Mouse (Mus musculus) CH12.LX (cell line): Measurements from ENCODE around the gene Tmem147. TPM values are rescaled to one million over a fixed set of nuclear protein-coding genes. Genes with fewer than 3 reads are reported as not detected.

Experiments used
- DNase-seq: peaks from one replicate; pipeline ENCODE4 v3.0.0-alpha.2; 2013; ENCODE audit errors: extremely low read depth
- H3K27ac ChIP-seq: 2 replicates; pipeline ENCODE4 v1.5.1; 2012; ENCODE audit warnings: low read depth, mild to moderate bottlenecking, control low read depth, moderate library complexity; ENCODE audit not compliant: insufficient read depth
- H3K27me3 ChIP-seq: replicated peaks from 2 replicates; pipeline ENCODE3; 2012; ENCODE audit warnings: inconsistent platforms
- H3K36me3 ChIP-seq, 2 experiments: replicated peaks in 1 of 2; 2 replicates each; pipeline versions ENCODE3 to v1.6.1; 2012; ENCODE audit warnings: inconsistent platforms in 1 of 2, low read length in 1 of 2, mild to moderate bottlenecking in 1 of 2, mixed read lengths in 1 of 2, moderate library complexity in 1 of 2; ENCODE audit not compliant: control insufficient read depth in 1 of 2, insufficient read depth in 1 of 2
- H3K4me1 ChIP-seq, 2 experiments: 2 replicates each; pipeline ENCODE4 v1.6.1; 2012; ENCODE audit warnings: inconsistent platforms in 1 of 2, moderate library complexity in 1 of 2; ENCODE audit not compliant: insufficient read depth in 2 of 2, control insufficient read depth in 1 of 2
- H3K4me2 ChIP-seq: 2 replicates; pipeline ENCODE4 v1.6.1; 2012; ENCODE audit warnings: low read depth, mild to moderate bottlenecking, control low read depth; ENCODE audit not compliant: poor library complexity, insufficient read depth, severe bottlenecking
- H3K4me3 ChIP-seq, 3 experiments: fragments of 150-350 bp in 1 of 3; sonication (generic) in 1 of 3; replicated peaks in 1 of 3; 2 replicates each; pipeline versions ENCODE3 to v1.5.1; 2011 to 2012; ENCODE audit warnings: low read depth in 2 of 3, low read length in 2 of 3, mild to moderate bottlenecking in 2 of 3, moderate library complexity in 2 of 3, control low read depth in 1 of 3, improper control_type of control experiment in 1 of 3, inconsistent platforms in 1 of 3, mixed read lengths in 1 of 3; ENCODE audit not compliant: poor library complexity in 1 of 3
- H3K79me2 ChIP-seq: replicated peaks from 2 replicates; pipeline ENCODE4 v1.6.1; 2012; ENCODE audit warnings: mild to moderate bottlenecking, moderate library complexity; ENCODE audit not compliant: control insufficient read depth, poor library complexity, insufficient read depth, severe bottlenecking; ENCODE audit errors: extremely low read depth
- H3K9ac ChIP-seq: 2 replicates; pipeline ENCODE4 v1.6.1; 2012; ENCODE audit warnings: low read depth, mild to moderate bottlenecking, control low read depth, moderate library complexity; ENCODE audit not compliant: insufficient read depth
- H3K9me3 ChIP-seq: replicated peaks from 2 replicates; pipeline ENCODE3; 2012; ENCODE audit warnings: low read length, inconsistent platforms, mixed read lengths
- CHD1 ChIP-seq: IDR thresholded peaks from 2 replicates; pipeline ENCODE4 v1.6.1; 2012; ENCODE audit warnings: low read depth, low read length, improper control_type of control experiment, inconsistent platforms
- E2F4 ChIP-seq: IDR thresholded peaks from 2 replicates; pipeline ENCODE4 v1.6.1; 2011; ENCODE audit warnings: low read depth, low read length, improper control_type of control experiment; ENCODE audit not compliant: insufficient replicate concordance
- ELF1 ChIP-seq: IDR thresholded peaks from 2 replicates; pipeline ENCODE4 v1.6.1; 2014; ENCODE audit warnings: low read depth, mild to moderate bottlenecking, inconsistent platforms, low read length, improper control_type of control experiment
- EP300 ChIP-seq: IDR thresholded peaks from 2 replicates; pipeline ENCODE4 v1.6.1; 2011; ENCODE audit warnings: low read length, improper control_type of control experiment
- IRF4 ChIP-seq: IDR thresholded peaks from 2 replicates; pipeline ENCODE4 v1.6.1; 2014; ENCODE audit warnings: low read depth, mild to moderate bottlenecking, inconsistent platforms, low read length, improper control_type of control experiment
- JUN ChIP-seq: IDR thresholded peaks from 2 replicates; pipeline ENCODE4 v1.6.1; 2011; ENCODE audit warnings: low read depth, mild to moderate bottlenecking, low read length, improper control_type of control experiment, moderate library complexity; ENCODE audit not compliant: insufficient read depth
- JUND ChIP-seq: conservative IDR thresholded peaks from 2 replicates; pipeline ENCODE4 v1.6.1; 2011; ENCODE audit warnings: low read depth, low read length, improper control_type of control experiment
- KAT2A ChIP-seq: IDR thresholded peaks from 2 replicates; pipeline ENCODE4 v1.6.1; 2012; ENCODE audit warnings: low read length, improper control_type of control experiment, inconsistent platforms; ENCODE audit not compliant: insufficient replicate concordance
- MAFK ChIP-seq: IDR thresholded peaks from 2 replicates; pipeline ENCODE4 v1.6.1; 2011; ENCODE audit warnings: low read length, improper control_type of control experiment; ENCODE audit not compliant: insufficient replicate concordance
- MXI1 ChIP-seq: IDR thresholded peaks from 2 replicates; pipeline ENCODE4 v1.6.1; 2011; ENCODE audit warnings: mild to moderate bottlenecking, low read depth, low read length, improper control_type of control experiment
- MYC ChIP-seq: IDR thresholded peaks from 2 replicates; pipeline ENCODE4 v1.6.1; 2011; ENCODE audit warnings: low read depth, mild to moderate bottlenecking, improper control_type of control experiment, low read length
- NELFE ChIP-seq: IDR thresholded peaks from 2 replicates; pipeline ENCODE4 v1.6.1; 2011; ENCODE audit warnings: low read depth, low read length, improper control_type of control experiment
- PAX5 ChIP-seq: IDR thresholded peaks from 2 replicates; pipeline ENCODE4 v1.6.1; 2012; ENCODE audit warnings: low read length, inconsistent platforms, mixed read lengths
- POLR2A ChIP-seq: IDR thresholded peaks from 2 replicates; pipeline ENCODE4 v1.6.1; 2011; ENCODE audit warnings: low read depth, mild to moderate bottlenecking, improper control_type of control experiment, low read length
- SMC3 ChIP-seq: IDR thresholded peaks from 2 replicates; pipeline ENCODE4 v1.6.1; 2011; ENCODE audit warnings: low read depth, low read length, improper control_type of control experiment
- USF1 ChIP-seq: IDR thresholded peaks from 2 replicates; pipeline ENCODE4 v1.6.1; 2014; ENCODE audit warnings: low read depth, mild to moderate bottlenecking, inconsistent platforms, low read length, improper control_type of control experiment
- ZKSCAN1 ChIP-seq: IDR thresholded peaks from 2 replicates; pipeline ENCODE4 v1.6.1; 2012; ENCODE audit warnings: low read depth, inconsistent platforms, low read length, improper control_type of control experiment, borderline replicate concordance
- ZMIZ1 ChIP-seq: IDR thresholded peaks from 2 replicates; pipeline ENCODE4 v1.6.1; 2012; ENCODE audit warnings: low read depth, mild to moderate bottlenecking, inconsistent platforms, low read length, improper control_type of control experiment
- ZNF384 ChIP-seq: IDR thresholded peaks from 2 replicates; pipeline ENCODE4 v1.6.1; 2012; ENCODE audit warnings: low read depth, low read length, improper control_type of control experiment, inconsistent platforms
- dilution Hi-C: fragments of 300-500 bp; cut with MboI; formaldehyde crosslinking; loops from 2 replicates; pipeline ENCODE4 v1.14.3; 2020; ENCODE audit warnings: low sequenced_read_pairs; ENCODE audit not compliant: extremely low pct_unique_long_range_greater_than_20kb, extremely low pct_ligation_motif_present
- in situ Hi-C: fragments of 300-500 bp; cut with MboI; formaldehyde crosslinking; loops from 3 replicates; pipeline ENCODE4 v1.14.3; 2019; ENCODE audit warnings: low sequenced_read_pairs, low pct_ligation_motif_present, low pct_unique_long_range_greater_than_20kb, mixed read lengths
- polyA plus RNA-seq: library from polyadenylated mRNA; unstranded; fragments of >175 nt; gene quantifications from 2 replicates; pipeline ENCODE4 v1.2.1, GENCODE M21; 2012; ENCODE audit warnings: low read depth; ENCODE audit not compliant: insufficient read length
- total RNA-seq, 2 experiments: library from RNA; depleted of rRNA; stranded (reverse); fragments of 300-350 nt in 1 of 2; fragments of >200 nt in 1 of 2; gene quantifications; 2 replicates each; pipeline ENCODE4 v1.2.3; 2012 to 2014

Gene Tmem147
- total and polyA plus RNA-seq, 3 experiments: 137 to 152 (median 149) TPM

DNA sequence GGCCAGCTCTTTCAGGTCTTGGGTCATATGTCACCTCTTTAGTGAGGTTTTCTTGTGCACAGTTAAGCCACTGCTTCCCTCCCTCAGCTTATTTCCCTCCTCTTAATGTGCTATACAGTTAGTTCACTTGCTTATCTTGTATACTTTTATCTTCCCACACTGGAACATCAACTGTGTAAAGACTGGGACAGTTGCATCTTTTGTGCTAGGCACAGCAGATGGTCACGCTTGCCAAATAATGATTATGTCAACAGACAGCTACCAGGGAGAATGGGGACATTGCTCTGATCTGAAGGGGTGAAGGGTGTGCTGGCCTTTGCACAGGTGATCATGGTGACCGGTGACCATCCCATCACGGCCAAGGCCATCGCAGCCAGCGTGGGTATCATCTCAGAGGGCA lies 9.7 kb downstream of the Tmem147 start:
- no peak for DNase-seq
- H3K4me3 ChIP-seq: no peak overlapping the region
- no peaks in the 10 kb centered on the region for H3K9me3 ChIP-seq
- in situ Hi-C loops: no loop called here
- no peak overlapping the region for H3K9ac ChIP-seq
- H3K27ac ChIP-seq: no peak overlapping the region
- no peaks in the 10 kb centered on the region for H3K79me2 ChIP-seq
- H3K4me2 ChIP-seq: no peak overlapping the region
- H3K36me3 ChIP-seq: peaks cover 0 to 3% of the 10 kb centered on the region in 2 experiments
- peaks cover 9% of the 10 kb centered on the region for H3K27me3 ChIP-seq
- peaks cover 35 to 49% of the 10 kb centered on the region in 2 experiments for H3K4me1 ChIP-seq
- TF ChIP-seq E2F4: no peak
- TF ChIP-seq NELFE: no peak
- no peak for TF ChIP-seq JUND
- TF ChIP-seq JUN: no peak
- no peak for TF ChIP-seq USF1
- no peak for TF ChIP-seq ZKSCAN1
- no peak for TF ChIP-seq ELF1
- dilution Hi-C loops: no loop called here

DNA sequence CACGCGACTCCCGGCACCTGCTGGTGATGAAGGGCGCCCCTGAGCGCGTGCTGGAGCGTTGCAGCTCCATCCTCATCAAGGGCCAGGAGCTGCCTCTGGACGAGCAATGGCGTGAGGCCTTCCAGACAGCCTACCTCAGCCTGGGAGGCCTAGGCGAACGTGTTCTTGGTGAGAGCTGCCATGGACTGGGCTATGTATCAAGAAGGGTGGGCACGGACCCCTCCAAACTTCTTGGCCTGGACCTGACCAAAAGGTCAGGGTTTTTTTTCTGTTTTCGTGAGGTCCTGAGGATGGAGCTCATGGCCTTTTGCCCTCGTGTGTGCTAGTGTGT lies 11.7 kb downstream of the Tmem147 start:
- H3K27me3 ChIP-seq: peaks cover 15% of the 10 kb centered on the region
- H3K79me2 ChIP-seq: no peaks in the 10 kb centered on the region
- TF ChIP-seq MXI1 (no peak), MYC (no peak), ZMIZ1 (no peak), NELFE (no peak), ELF1 (no peak), MAFK (no peak), IRF4 (no peak)
- dilution Hi-C loops (no loop called here), in situ Hi-C loops (no loop called here)
- no peak overlapping the region for H3K27ac ChIP-seq
- no peaks in the 10 kb centered on the region for H3K9me3 ChIP-seq
- H3K4me1 ChIP-seq: peaks cover 18 to 29% of the 10 kb centered on the region in 2 experiments
- no peak overlapping the region for H3K4me3 ChIP-seq
- H3K4me2 ChIP-seq: no peak overlapping the region
- no peak for DNase-seq
- H3K9ac ChIP-seq: no peak overlapping the region
- H3K36me3 ChIP-seq: no peaks in the 10 kb centered on the region

- Histone ChIP-seq H3K27me3 (peaks cover 16% of the 10 kb centered on the region), H3K36me3 (no peaks in the 10 kb centered on the region), H3K4me1 (peaks cover 13 to 24% of the 10 kb centered on the region in 2 experiments), H3K9me3 (no peaks in the 10 kb centered on the region), H3K4me3 (no peak overlapping the region), H3K4me2 (no peak overlapping the region), H3K27ac (no peak overlapping the region), H3K9ac (no peak overlapping the region), H3K79me2 (no peaks in the 10 kb centered on the region)
- in situ Hi-C loops (no loop called here), dilution Hi-C loops (no loop called here)
- DNase-seq: no peak
- TF ChIP-seq ZMIZ1: no peak
- no peak for TF ChIP-seq ZNF384
- TF ChIP-seq EP300: no peak
- no peak for TF ChIP-seq MAFK
- TF ChIP-seq CHD1: no peak
- TF ChIP-seq POLR2A: no peak
- no peak for TF ChIP-seq KAT2A
- TF ChIP-seq PAX5: no peak
- TF ChIP-seq SMC3: no peak
- TF ChIP-seq, all 38 proteins: peak for 0
Measured at GRCm38 (mm10) chr7:30717006-30717715, 12.2 kb downstream of the Tmem147 start.
